Mouse (Mus musculus): ENCODE data around the gene Fam174a.
A peak's percentile ranks its signal among the peaks of the same experiment; 100 is the strongest.

Fam174a gene

GRCm38 (mm10) chr1:95313393-95314228, at the start of gene Fam174a:
Gene Fam174a (plus strand): TSS chr1:95313623.
- peak; percentile 94 to 96 for DNase-seq

- no peak for DNase-seq
These were observed 49.6 kb upstream of the Fam174a start for GRCm38 (mm10) chr1:95263843-95264242.

- no peak for DNase-seq
These were observed 45.3 kb upstream of the Fam174a start for GRCm38 (mm10) chr1:95267950-95268724.

GRCm38 (mm10) chr1:95273321-95273720, 40.1 kb upstream of the Fam174a start:
- no peak for DNase-seq

- DNase-seq = no peak
These were observed 5.1 kb upstream of the Fam174a start for GRCm38 (mm10) chr1:95308324-95308723.

DNA sequence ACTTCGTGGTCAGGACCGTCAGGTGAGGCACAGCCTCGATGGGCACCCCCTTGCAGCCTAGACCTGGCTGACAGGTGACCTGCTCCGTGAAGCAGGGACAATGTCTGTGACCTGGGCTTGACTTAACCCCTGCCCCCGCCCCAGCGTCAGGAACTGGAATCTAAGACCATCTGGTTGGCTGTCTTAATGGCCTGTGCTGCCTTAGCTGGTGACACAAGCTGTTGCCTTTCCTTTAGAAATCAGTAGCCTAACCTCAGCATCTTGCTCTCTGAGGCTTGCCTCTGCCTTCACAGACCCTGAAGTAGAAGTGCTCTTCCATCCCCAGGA, 769 bp downstream of the Fam174a start:
- DNase-seq = no peak

- peak; percentile 22 to 24 for DNase-seq
These were observed 2.6 kb downstream of the Fam174a start for GRCm38 (mm10) chr1:95315981-95316380.

DNA sequence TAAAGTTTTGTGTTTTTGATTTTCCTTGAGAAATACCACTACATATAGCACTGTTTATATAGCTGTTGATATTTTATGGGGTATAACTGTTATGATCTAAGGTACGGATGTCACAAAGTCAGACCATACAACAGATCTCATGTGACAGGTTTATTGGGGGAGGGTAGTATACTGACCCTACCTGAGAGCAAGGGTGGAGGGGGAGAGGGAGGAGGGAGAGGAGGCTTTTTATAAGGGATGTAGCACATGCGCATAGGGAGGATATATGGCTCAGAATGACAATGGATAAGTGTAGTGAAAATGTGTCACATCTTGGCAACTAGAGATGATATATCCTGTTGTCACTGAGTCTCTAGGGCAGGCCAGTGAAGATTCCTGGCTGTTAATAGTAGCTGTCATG, 8.8 kb downstream of the Fam174a start:
- no peak for DNase-seq

DNA sequence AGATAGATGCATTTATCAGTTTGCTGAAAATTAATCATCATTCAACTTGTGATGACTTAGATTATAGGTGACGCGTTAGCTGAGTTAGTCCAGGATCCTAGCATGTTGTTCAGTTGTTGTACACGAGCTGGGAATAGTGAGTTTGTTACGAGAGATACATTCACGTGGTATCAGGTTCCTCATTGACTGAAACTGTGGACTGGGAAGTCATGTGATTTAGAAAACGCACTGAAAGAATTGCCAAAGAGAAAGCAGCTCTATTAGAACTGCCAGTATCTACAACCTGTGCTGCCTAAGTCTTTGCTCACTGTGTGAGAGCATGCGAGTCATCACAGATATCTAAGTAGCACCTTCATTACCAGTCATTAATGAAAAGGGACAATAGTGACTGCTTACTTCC, 9.6 kb downstream of the Fam174a start:
- DNase-seq = no peak

GRCm38 (mm10) chr1:95326856-95327255, 13.4 kb downstream of the Fam174a start:
- no peak for DNase-seq

DNA sequence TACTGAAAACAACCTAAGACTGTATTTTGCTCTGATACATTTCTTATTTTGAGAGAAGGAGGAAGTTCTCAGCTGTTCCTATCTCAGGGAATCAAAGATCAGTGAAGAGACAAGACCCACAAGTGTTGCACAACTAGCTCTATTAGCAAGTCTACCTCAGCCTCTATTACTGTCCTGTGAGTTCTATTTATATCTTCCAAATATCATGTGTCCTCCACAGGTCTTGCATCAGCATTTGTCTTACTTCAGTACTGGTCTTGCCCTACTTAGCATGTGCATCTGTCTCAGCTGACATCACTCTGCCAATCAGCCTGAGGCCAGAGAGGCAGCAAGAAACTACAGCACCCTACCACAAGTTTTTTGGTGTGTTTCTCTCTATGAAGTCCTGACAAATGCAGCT, 26.2 kb downstream of the Fam174a start:
- no peak for DNase-seq

DNA sequence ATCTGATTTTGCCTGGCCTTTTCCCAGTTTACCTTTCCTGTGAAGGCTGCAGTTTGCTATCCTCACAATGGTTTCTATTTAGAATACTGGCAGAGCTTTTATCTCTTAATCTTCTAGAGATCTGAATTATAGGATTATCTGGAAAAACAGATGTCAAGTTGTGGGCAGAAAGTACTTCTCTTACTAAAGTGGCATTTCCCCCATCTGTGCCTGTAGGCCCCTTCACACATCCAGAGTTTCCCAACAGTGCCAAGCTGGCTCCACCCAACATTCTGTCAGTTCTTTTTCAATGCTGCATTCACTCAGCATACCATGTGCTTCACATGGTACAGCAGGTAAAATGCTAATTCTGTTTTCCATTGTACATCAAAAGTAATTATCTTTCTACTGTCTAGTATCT, 28.8 kb downstream of the Fam174a start:
- no peak for DNase-seq

GRCm38 (mm10) chr1:95343585-95344485, 30.4 kb downstream of the Fam174a start:
- no peak for DNase-seq

DNA sequence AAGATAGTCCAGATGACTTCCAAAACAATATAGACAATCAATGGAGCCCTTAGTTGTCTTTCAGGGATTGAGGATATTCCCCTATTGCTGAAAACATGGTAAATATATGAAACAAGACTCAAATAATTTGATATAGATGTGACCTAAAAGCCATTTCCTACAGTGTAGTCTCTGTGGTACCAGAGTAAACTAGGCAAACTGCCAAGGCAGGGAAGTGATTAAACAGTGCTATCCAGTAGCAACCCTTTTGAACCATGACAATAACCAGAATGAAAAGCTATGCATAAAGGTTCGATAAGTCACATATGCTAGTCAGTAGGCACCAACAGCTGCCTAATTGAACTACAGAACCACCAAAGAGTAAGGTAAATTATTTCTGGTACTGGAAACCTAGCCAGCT, 40.7 kb downstream of the Fam174a start:
- no peak for DNase-seq

- DNase-seq = no peak
These were observed 43.5 kb downstream of the Fam174a start for GRCm38 (mm10) chr1:95356904-95357303.

DNA sequence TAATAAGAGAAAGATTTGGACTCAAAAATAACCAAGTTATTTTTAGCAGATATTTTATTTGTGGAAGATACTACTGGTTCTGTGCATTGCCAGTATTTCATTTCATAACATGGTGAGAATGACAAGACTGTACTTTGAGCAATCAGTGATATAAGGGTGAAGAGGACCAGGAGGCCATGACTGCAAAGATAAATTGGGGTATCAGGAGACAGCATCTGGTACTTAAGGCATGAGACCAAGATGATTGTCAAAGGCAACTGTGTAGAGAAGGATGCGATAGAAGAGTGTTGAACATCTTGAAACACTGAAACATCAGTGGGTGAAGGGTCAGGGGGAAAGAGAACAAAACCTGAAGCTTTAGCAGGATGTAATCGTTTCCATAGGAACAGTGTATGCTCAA, 50.3 kb downstream of the Fam174a start:
- DNase-seq = no peak

GRCm38 (mm10) chr1:95366616-95367373, 53.4 kb downstream of the Fam174a start:
- DNase-seq = no peak

DNA sequence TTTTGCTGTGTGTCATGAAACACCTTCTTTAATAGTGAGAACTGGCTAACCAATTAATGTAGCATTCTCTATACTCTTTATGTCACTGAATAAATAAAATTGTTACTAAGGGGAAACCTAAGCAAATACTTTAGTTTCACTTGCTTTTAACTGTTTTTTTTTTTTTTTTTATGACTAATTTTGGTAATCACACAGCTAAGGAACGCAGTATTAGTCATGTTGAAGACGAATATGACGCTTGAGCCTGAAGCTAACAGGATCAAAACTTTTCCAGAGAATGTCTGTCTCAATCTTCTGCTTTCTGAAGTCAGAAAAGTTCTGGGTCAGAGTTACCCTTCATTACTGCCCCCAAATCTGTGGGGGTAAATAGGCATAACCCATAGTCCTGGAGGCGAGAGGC, 54.3 kb downstream of the Fam174a start:
- DNase-seq = no peak

GRCm38 (mm10) chr1:95375443-95375842, 62.0 kb downstream of the Fam174a start:
- no peak for DNase-seq

DNA sequence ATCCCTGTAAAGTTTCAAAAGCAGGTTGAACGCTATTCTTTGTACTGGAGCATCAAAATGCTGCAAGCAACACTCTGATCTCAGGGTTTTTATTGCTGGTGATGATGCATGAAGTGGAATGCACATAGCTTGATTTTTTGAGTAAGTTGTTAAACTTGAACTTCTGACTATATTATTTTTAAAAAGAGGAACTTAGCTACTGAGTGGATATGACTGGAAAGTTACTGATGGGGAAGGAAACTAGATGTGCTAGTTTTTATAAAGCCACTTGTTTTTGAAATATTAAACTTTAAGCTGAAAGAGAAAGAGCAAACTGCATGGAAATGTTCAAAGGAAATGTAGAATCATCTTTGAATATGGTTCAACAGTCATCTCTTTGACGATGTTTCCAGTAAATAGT, 67.6 kb downstream of the Fam174a start:
- DNase-seq = no peak

Measured in cerebellum, adult 18-20 months (tissue).